Mouse (Mus musculus): ENCODE results near the gene Dad1. TPM values are rescaled to one million over a fixed set of nuclear protein-coding genes. Genes with fewer than 3 reads are reported as not detected.
A peak's percentile ranks its signal among the peaks of the same experiment; 100 is the strongest.

The Dad1 gene
- polyA plus RNA-seq, 1 experiment from 2014 or later = 382 TPM

DNA sequence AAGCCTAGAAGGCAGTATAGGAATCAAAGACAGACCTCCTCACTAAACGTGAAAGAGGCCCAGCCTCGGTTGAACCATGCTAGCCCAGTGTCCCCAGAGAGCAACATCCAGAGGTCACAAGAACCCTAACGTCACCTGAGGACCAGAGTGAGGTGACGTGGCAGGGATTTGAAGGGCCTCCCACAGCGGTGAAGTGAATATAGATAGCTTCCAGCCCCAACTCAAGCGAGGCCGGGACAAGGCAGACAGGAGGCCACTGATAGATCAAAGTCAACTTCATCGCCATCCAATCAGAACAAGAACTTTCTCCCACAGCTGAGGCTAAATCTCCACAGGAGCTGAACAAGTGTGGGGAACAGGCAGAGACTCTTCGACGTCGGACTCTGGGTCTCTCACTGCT is 28.2 kb downstream of the Dad1 start:
- Histone ChIP-seq H3K4me2 (no peak overlapping the region), H3K27ac (ENCODE audit: low read depth) (no peak overlapping the region), H3K36me3 (ENCODE audit: insufficient read depth) (no peaks in the 10 kb centered on the region), H3K4me3 (ENCODE audit: low read depth, low read length) (no peak overlapping the region), H3K9me3 (ENCODE audit: low read depth, low read length) (no peaks in the 10 kb centered on the region), H3K9ac (no peak overlapping the region), H3K27me3 (ENCODE audit: insufficient read depth, low read length) (no peaks in the 10 kb centered on the region), H3K4me1 (ENCODE audit: insufficient read depth) (peaks cover 20% of the 10 kb centered on the region)
- DNase-seq (no peak), ATAC-seq (ENCODE audit: insufficient read depth) (no peak)
- WGBS = 77% methylated on average over 11 of the region's 11 CpGs
- no peak for TF ChIP-seq CTCF (IDR thresholded peaks at IDR 0.05; ENCODE audit: low read depth)

DNA sequence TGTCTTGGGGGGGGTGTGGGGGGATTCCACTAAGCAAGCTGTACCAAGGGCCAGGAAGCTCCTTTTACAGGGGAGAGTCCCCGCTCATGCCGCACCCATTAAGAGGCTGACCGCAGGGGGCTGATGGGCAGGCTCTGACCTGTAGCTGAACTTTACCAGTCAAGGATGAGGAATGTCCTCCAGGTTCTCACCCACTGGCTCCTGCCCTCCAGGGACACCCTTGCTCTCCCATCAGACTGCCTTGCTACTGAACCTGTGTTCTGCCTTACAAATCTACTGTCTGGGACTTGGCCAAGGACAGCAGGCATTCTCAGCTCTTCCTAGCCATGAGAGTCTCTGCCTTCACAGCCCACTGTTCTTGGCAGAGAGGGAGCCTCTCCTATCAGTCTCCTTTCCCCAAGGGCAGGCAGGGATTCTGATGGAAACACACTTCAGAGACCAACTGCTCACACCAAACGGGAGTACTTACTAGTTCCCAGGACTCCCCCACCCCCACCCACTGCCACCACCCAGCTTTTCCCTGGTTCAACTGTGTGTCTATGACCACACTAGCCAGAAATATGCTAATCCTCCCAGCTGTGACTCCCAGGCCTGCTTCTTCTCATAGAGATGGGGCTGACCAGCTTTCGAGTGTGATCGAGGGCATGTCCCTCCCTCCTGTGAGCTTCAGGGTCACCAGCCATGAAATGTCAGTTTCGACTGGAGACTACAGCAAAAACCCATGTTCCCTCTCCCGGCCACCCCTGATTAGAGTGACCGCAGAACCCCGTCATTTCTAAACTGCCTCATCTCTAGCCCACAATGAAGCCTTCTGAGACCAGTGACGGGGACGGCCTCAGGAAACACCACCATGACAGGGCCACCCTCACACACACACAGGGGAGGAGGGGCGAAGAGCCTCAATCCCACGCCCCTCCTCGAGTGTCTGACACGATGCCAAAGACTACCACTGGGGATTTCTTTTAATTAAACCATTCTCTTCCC is 29.1 kb downstream of the Dad1 start:
- Histone ChIP-seq H3K27ac (ENCODE audit: low read depth) (no peak overlapping the region), H3K4me2 (no peak overlapping the region), H3K4me3 (ENCODE audit: low read depth, low read length) (no peak overlapping the region), H3K4me1 (ENCODE audit: insufficient read depth) (peaks cover 20% of the 10 kb centered on the region), H3K9me3 (ENCODE audit: low read depth, low read length) (no peaks in the 10 kb centered on the region), H3K27me3 (ENCODE audit: insufficient read depth, low read length) (no peaks in the 10 kb centered on the region), H3K36me3 (ENCODE audit: insufficient read depth) (no peaks in the 10 kb centered on the region), H3K9ac (no peak overlapping the region; the same call in 1 of the 2 replicates)
- DNase-seq = peak; percentile 34
- no peak for ATAC-seq (ENCODE audit: insufficient read depth)
- 40% methylated on average over 16 of the region's 16 CpGs for WGBS
- TF ChIP-seq CTCF (IDR thresholded peaks at IDR 0.05; ENCODE audit: low read depth) = no peak

DNA sequence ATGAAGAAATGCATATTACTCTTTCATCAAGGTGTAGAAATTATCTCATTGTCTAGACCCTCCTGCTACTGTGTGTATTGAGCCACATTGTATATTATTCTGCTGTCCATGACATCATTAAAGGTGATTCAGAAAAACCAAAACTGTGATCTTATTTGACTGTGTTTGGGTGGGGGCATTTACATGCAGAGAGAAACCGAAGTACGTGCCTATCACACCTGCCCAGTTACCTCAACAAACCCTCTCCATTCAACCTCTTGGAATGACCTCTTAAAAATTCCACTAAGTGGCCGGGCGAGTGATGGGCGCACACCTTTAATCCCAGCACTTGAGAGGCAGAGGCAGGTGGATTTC is 29.9 kb downstream of the Dad1 start:
- ATAC-seq (ENCODE audit: insufficient read depth) = no peak
- H3K9me3 ChIP-seq (ENCODE audit: low read depth, low read length) = no peaks in the 10 kb centered on the region
- WGBS = 70% methylated on average over 5 of the region's 5 CpGs

DNA sequence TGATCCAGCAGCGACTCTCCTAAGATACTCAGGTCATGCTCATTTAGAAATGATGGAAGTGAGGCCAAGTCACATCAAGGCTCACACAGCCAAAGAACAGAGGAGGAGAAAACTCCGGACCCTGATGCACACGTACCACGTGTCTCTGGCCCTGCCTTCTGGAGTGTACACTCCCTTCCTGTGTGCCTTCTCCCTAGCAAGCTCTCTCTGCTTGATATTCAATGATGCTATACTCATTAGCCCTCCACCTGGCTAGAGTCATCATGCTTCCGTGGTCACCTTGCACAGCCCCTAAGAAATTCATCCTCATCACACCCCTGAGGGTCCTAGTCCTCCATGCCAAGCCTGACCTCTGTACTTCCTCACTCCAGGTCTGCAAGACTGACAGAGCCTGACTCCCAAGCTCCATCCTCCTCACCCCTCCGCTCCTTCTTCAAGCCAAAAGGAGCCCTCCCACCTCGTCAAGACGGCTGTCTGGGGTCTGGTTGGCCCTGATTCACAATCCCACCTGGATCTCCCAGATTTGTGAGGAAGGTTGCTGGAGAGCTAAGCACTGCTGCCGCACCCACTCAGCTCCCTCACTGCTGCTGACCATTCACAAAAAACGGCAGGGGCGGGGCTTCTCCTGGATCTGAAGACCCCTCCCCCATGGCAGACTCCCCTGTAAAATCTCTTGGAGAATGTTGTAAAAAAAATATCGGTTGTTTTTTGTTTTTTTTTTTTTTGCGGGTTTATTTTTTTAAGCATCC is 30.4 kb downstream of the Dad1 start:
- Histone ChIP-seq H3K27ac (ENCODE audit: low read depth) (no peak overlapping the region), H3K4me1 (ENCODE audit: insufficient read depth) (peaks cover 20% of the 10 kb centered on the region), H3K9ac (no peak overlapping the region), H3K27me3 (ENCODE audit: insufficient read depth, low read length) (no peaks in the 10 kb centered on the region), H3K36me3 (ENCODE audit: insufficient read depth) (no peaks in the 10 kb centered on the region), H3K4me2 (no peak overlapping the region), H3K4me3 (ENCODE audit: low read depth, low read length) (no peak overlapping the region), H3K9me3 (ENCODE audit: low read depth, low read length) (no peaks in the 10 kb centered on the region)
- WGBS = 52% methylated on average over 13 of the region's 13 CpGs
- ATAC-seq (ENCODE audit: insufficient read depth) (no peak), DNase-seq (no peak)
- TF ChIP-seq CTCF (IDR thresholded peaks at IDR 0.05; ENCODE audit: low read depth) = no peak

More for the DNA sequence above, 29.9 kb downstream of the Dad1 start:
- H3K4me3 ChIP-seq (ENCODE audit: low read depth, low read length) = no peak overlapping the region
- no peak overlapping the region for H3K27ac ChIP-seq (ENCODE audit: low read depth)
- H3K27me3 ChIP-seq (ENCODE audit: insufficient read depth, low read length) = no peaks in the 10 kb centered on the region
- TF ChIP-seq CTCF (IDR thresholded peaks at IDR 0.05; ENCODE audit: low read depth) = no peak
- no peak for DNase-seq
- H3K9ac ChIP-seq = no peak overlapping the region
- no peaks in the 10 kb centered on the region for H3K36me3 ChIP-seq (ENCODE audit: insufficient read depth)
- H3K4me1 ChIP-seq (ENCODE audit: insufficient read depth) = peaks cover 20% of the 10 kb centered on the region
- no peak overlapping the region for H3K4me2 ChIP-seq

DNA sequence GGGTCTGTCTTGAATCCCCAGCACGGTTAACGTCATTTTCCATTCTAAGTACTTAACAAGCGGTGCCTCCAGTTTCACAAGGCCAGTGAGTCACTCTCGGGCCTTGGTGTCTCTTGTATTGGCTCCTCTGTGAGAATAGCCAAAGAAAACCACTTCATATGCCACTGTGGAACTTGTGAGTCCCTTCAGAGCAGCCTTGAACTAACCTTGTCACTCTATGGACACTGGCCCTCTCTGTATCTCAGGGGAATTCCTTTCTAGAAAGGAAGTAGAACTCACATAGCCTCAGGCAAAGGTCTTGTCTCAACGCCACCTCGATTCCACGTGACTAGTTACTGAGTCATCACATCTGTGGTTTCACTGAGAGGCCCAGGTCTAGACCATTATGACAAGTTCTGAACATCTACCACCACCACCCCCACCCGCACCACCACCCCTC is 31.6 kb downstream of the Dad1 start:
- ATAC-seq (ENCODE audit: insufficient read depth) = no peak
- 83% methylated on average over 8 of the region's 8 CpGs for WGBS
- no peak for DNase-seq

DNA sequence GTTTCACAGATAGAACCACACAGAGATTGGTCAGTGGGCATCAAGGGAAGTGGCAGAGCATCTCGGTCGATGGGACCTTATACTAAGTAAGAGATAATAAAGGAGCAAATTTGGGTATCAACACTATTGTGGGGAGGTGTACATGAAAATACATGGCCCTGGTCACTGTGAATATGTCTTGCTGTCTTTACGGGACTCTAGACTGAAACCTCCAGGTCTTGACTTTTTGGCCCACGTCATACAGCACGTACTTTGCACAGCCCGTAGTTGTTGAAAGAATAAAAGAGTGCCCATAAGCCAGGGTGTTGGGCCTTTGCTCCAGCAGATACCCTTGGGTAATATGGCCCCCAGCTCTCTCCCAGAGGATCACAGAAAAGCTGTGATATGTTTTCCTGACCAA is 32.3 kb downstream of the Dad1 start:
- WGBS = 97% methylated on average over 6 of the region's 6 CpGs
- H3K4me3 ChIP-seq (ENCODE audit: low read depth, low read length) = no peak overlapping the region
- no peaks in the 10 kb centered on the region for H3K36me3 ChIP-seq (ENCODE audit: insufficient read depth)
- peaks cover 8% of the 10 kb centered on the region for H3K4me1 ChIP-seq (ENCODE audit: insufficient read depth)
- H3K9me3 ChIP-seq (ENCODE audit: low read depth, low read length) = no peaks in the 10 kb centered on the region
- no peak overlapping the region for H3K9ac ChIP-seq
- no peak overlapping the region for H3K27ac ChIP-seq (ENCODE audit: low read depth)
- ATAC-seq (ENCODE audit: insufficient read depth) = no peak
- no peak overlapping the region for H3K4me2 ChIP-seq
- no peak for TF ChIP-seq CTCF (IDR thresholded peaks at IDR 0.05; ENCODE audit: low read depth)
- no peaks in the 10 kb centered on the region for H3K27me3 ChIP-seq (ENCODE audit: insufficient read depth, low read length)
- DNase-seq = no peak

More for the DNA sequence above, 31.6 kb downstream of the Dad1 start:
- Histone ChIP-seq H3K27ac (ENCODE audit: low read depth) (no peak overlapping the region), H3K4me3 (ENCODE audit: low read depth, low read length) (no peak overlapping the region), H3K4me1 (ENCODE audit: insufficient read depth) (peaks cover 15% of the 10 kb centered on the region), H3K4me2 (no peak overlapping the region), H3K9me3 (ENCODE audit: low read depth, low read length) (no peaks in the 10 kb centered on the region), H3K36me3 (ENCODE audit: insufficient read depth) (no peaks in the 10 kb centered on the region), H3K9ac (no peak overlapping the region), H3K27me3 (ENCODE audit: insufficient read depth, low read length) (no peaks in the 10 kb centered on the region)
- TF ChIP-seq CTCF (IDR thresholded peaks at IDR 0.05; ENCODE audit: low read depth) = no peak
